Mouse (Mus musculus): ENCODE data around the gene Cox7a1. TPM values are rescaled to one million over a fixed set of nuclear protein-coding genes. Genes with fewer than 3 reads are reported as not detected.
"Not testable (repeated sequence)": the region's sequence is repeated elsewhere in the genome, so short reads cannot be mapped to it uniquely, and the experiment has no call there.

The Cox7a1 gene
- polyA plus RNA-seq, 1 experiment from 2014 or later: 13.8 TPM

DNA sequence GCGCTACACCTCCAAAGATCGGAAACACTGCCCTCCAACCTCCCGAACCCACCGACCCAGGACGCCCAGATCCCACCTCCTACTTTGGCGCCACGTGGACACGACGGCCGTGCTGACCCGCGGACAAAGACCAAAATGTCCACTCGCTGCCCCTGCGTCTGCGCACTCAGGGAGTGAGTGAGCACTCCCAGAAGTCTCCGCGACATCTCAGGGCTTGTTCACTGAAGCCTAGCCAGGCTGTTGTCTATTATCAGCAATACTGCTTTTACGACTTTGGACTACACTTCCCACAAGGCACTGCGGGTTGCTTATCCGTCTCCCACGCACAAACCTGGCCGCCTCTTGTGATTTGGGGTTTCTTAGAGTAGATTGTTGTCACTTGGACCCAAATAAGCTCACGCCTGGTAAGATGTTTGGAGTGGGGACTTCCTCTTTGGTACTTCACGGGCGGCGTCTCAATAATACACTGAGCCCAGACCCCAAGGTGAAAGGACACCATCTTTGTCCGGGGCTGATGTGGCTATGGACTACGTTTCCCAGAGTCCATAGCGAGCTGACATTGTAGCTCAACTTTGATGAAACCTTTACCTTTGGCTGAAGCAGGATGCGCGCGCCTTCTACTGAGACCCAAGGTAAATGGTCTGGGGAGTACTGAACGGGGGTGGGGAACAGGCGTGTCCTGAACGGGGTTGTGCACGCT, 14.2 kb upstream of the Cox7a1 start, which contains the start of gene Zfp146:
Zfp146 (minus strand) TSS at position 168 of the 700 bp plus-strand sequence.
- peaks cover 35% of the 10 kb centered on the region for H3K36me3 ChIP-seq (ENCODE audit: insufficient read depth, low read length)
- no peaks in the 10 kb centered on the region for H3K27me3 ChIP-seq (ENCODE audit: insufficient read depth, low read length)
- H3K9me3 ChIP-seq (ENCODE audit: low read length): peaks cover 28% of the 10 kb centered on the region
- peak within 1 kb of the TSS; percentile 68 for H3K4me2 ChIP-seq (replicated peaks; ENCODE audit: low read depth, low read length)
- H3K4me1 ChIP-seq (ENCODE audit: insufficient read depth, low read length): peaks cover 19% of the 10 kb centered on the region; the same call in 1 of the 2 replicates
- ATAC-seq (ENCODE audit: low FRiP score, low TSS enrichment): peak; percentile 98
- under 1% methylated on average over 36 of the region's 36 CpGs for WGBS
- peak within 1 kb of the TSS; percentile 91 for H3K9ac ChIP-seq (replicated peaks; ENCODE audit: low read length)
- peak within 1 kb of the TSS; percentile 89 for H3K27ac ChIP-seq (ENCODE audit: low read length)
- peak within 1 kb of the TSS; percentile 75 for H3K4me3 ChIP-seq (ENCODE audit: low read length)

DNA sequence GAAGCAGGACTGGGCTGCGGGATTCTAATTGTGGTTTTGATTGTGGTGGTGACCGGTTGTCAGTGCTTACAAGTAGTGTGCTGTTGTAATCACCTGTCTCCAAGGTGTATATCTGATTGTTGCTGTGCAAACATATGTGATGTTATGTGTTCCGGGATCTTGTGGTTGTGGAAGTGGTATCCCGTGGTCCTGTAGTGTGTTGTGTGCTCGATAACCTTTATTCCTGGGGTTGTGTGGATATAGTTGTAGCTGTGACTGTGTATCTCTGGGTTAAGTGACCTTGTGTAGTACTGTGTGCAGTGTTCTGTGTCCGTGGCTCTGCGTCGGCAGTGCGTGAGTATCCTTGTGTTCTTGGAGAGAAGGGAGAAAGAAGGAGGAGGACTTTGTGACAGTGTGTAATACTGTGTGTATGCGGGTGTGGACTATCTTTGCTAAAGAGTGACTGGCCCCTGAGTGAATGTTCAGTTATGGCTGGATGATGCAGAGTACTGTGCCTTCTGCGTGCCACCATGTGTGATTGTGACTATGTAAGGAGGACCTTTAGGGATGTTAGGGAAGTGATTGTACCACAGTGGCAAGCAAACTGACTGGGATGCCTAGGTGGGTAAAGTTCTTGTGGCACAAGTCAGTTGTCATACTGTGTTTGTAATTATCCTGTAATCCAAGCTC, 13.5 kb upstream of the Cox7a1 start:
- Histone ChIP-seq H3K36me3 (ENCODE audit: insufficient read depth, low read length) (peaks cover 28% of the 10 kb centered on the region), H3K27me3 (ENCODE audit: insufficient read depth, low read length) (no peaks in the 10 kb centered on the region), H3K4me2 (replicated peaks; ENCODE audit: low read depth, low read length) (peak overlapping the region; percentile 65), H3K4me3 (ENCODE audit: low read length) (peak overlapping the region; percentile 75), H3K9me3 (ENCODE audit: low read length) (peaks cover 21% of the 10 kb centered on the region), H3K27ac (ENCODE audit: low read length) (peak overlapping the region; percentile 89; the same call in 1 of the 2 replicates), H3K9ac (replicated peaks; ENCODE audit: low read length) (peak overlapping the region; percentile 91), H3K4me1 (ENCODE audit: insufficient read depth, low read length) (peaks cover 19% of the 10 kb centered on the region; the same call in 1 of the 2 replicates)
- 14% methylated on average over 11 of the region's 11 CpGs for WGBS
- peak; percentile 36 for ATAC-seq (ENCODE audit: low FRiP score, low TSS enrichment)

DNA sequence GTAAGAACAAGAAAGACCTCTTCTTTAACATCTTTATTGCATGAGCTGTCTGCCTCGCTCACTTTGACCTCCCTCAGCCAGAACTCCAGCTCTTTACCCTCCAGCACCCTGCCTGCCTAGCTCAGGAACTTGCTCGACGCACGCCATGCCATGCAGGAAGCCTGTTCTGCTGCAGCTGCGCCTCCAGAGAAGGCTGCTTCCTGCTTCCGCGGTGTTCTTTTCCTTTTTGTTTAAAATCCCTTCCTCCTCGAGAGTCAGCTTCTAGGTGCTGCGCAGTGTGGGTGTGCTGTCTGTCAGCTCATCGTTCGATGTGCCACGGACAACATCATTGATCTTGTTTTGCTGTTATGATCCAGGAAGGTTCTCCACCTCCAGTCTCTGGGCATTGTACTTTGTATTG, 7.5 kb upstream of the Cox7a1 start:
- no peaks in the 10 kb centered on the region for H3K9me3 ChIP-seq (ENCODE audit: low read length)
- H3K27me3 ChIP-seq (ENCODE audit: insufficient read depth, low read length): no peaks in the 10 kb centered on the region
- no peak overlapping the region for H3K9ac ChIP-seq (replicated peaks; ENCODE audit: low read length)
- no peak overlapping the region for H3K4me3 ChIP-seq (ENCODE audit: low read length)
- H3K27ac ChIP-seq (ENCODE audit: low read length): no peak overlapping the region
- H3K4me1 ChIP-seq (ENCODE audit: insufficient read depth, low read length): no peaks in the 10 kb centered on the region
- no peak for ATAC-seq (ENCODE audit: low FRiP score, low TSS enrichment)
- 79% methylated on average over 12 of the region's 12 CpGs for WGBS
- peaks cover 21% of the 10 kb centered on the region for H3K36me3 ChIP-seq (ENCODE audit: insufficient read depth, low read length)
- no peak overlapping the region for H3K4me2 ChIP-seq (replicated peaks; ENCODE audit: low read depth, low read length)

DNA sequence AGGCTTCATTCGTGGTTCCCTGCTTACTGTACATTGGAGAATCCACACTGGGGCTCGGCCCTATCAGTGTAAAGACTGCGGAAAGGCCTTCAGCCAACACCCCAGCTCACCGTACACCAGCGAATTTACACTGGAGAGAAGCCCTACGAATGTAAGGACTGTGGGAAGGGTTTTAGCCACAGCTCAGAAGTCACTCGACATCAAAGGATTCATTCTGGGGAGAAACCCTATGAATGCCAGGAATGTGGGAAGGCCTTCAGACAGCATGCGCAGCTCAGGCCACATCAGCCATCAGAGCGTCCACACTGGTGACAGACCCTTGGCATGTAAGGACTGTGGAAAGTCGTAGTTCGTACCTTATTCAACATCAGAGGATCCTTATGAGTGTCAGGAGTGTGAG, 5.7 kb upstream of the Cox7a1 start:
- no peaks in the 10 kb centered on the region for H3K27me3 ChIP-seq (ENCODE audit: insufficient read depth, low read length)
- no peak overlapping the region for H3K27ac ChIP-seq (ENCODE audit: low read length)
- no peaks in the 10 kb centered on the region for H3K9me3 ChIP-seq (ENCODE audit: low read length)
- no peaks in the 10 kb centered on the region for H3K4me1 ChIP-seq (ENCODE audit: insufficient read depth, low read length)
- H3K9ac ChIP-seq (replicated peaks; ENCODE audit: low read length): no peak overlapping the region
- no peak overlapping the region for H3K4me2 ChIP-seq (replicated peaks; ENCODE audit: low read depth, low read length)
- no peak for ATAC-seq (ENCODE audit: low FRiP score, low TSS enrichment)
- WGBS: 87% methylated on average over 11 of the region's 11 CpGs
- H3K36me3 ChIP-seq (ENCODE audit: insufficient read depth, low read length): peaks cover 21% of the 10 kb centered on the region
- H3K4me3 ChIP-seq (ENCODE audit: low read length): no peak overlapping the region

DNA sequence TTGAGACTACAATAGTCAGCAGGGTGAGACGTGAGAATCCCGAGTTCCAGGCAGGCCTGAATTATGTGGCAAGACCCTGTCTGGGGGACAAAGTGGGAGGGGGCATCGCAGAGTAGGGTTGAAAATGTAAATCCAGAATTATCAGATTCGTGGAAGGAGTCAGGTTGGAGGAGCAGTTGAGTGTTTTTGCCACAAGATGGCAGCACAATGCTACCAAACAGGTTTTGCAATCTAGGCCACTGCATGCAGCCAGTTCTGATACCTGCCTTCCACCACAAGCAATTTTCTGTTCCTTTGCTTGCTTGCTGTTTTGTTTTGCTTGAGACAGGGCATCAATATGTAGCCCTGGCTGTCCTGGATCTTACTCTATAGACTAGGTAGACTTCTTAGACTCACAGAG, 2.6 kb upstream of the Cox7a1 start:
- Histone ChIP-seq H3K27ac (ENCODE audit: low read length) (no peak overlapping the region), H3K9me3 (ENCODE audit: low read length) (no peaks in the 10 kb centered on the region), H3K27me3 (ENCODE audit: insufficient read depth, low read length) (no peaks in the 10 kb centered on the region), H3K4me3 (ENCODE audit: low read length) (no peak overlapping the region), H3K9ac (replicated peaks; ENCODE audit: low read length) (no peak overlapping the region), H3K36me3 (ENCODE audit: insufficient read depth, low read length) (peaks cover 19% of the 10 kb centered on the region), H3K4me2 (replicated peaks; ENCODE audit: low read depth, low read length) (no peak overlapping the region), H3K4me1 (ENCODE audit: insufficient read depth, low read length) (peaks cover 10% of the 10 kb centered on the region; the same call in 1 of the 2 replicates)
- peak; percentile 44; the same call in 1 of the 2 replicates for ATAC-seq (ENCODE audit: low FRiP score, low TSS enrichment)
- WGBS: 3% methylated on average over 4 of the region's 4 CpGs

DNA sequence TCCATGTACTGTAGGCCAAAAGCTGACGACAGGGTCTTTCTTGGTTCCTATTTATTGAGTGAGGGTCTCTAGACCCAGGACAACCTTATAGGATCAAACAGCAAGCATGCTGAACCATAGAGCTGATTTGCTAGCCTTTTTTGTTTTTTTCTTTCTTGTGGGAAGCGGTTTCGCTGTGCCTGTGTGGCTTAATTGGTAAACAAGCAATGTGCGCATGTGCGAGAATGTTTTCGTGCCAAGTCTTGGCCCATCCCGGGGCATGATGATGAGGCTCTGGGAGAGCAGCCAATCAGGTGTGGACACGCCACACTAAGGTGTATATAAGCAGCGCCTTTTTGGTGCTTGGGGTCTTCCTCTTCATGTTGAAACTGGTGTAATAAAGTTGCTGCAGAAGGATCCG, 2.0 kb upstream of the Cox7a1 start:
- not testable (repeated sequence) for H3K27ac ChIP-seq (ENCODE audit: low read length); ATAC-seq (ENCODE audit: low FRiP score, low TSS enrichment); H3K27me3 ChIP-seq (ENCODE audit: insufficient read depth, low read length); H3K4me3 ChIP-seq (ENCODE audit: low read length); H3K9ac ChIP-seq (replicated peaks; ENCODE audit: low read length); H3K4me2 ChIP-seq (replicated peaks; ENCODE audit: low read depth, low read length); H3K9me3 ChIP-seq (ENCODE audit: low read length)
- Histone ChIP-seq H3K4me1 (ENCODE audit: insufficient read depth, low read length) (peaks cover 10% of the 10 kb centered on the region; the same call in 1 of the 2 replicates), H3K36me3 (ENCODE audit: insufficient read depth, low read length) (peaks cover 23% of the 10 kb centered on the region)
- WGBS: 92% methylated on average over 10 of the region's 10 CpGs

DNA sequence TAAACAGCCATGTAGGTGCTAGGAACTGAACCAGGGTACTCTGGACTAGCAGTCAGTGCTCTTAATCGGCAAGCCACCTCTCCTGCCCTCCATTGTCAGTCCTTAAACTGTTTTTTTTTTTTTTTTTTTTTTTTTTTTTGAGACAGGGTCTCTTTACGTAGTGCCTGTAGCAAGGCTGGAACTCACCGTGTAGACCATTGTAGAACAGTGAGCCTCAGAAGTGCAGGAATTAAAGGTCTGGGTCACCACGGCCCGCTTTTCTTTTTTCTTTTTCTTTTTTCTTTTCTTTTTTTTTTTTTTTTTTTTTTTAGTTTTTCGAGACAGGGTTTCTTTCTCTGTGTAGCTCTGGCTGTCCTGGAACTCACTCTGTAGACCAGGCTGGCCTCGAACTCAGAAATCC, 755 bp upstream of the Cox7a1 start:
- H3K9ac ChIP-seq (replicated peaks; ENCODE audit: low read length); H3K4me2 ChIP-seq (replicated peaks; ENCODE audit: low read depth, low read length); H3K4me3 ChIP-seq (ENCODE audit: low read length); H3K9me3 ChIP-seq (ENCODE audit: low read length); H3K27ac ChIP-seq (ENCODE audit: low read length); ATAC-seq (ENCODE audit: low FRiP score, low TSS enrichment); H3K27me3 ChIP-seq (ENCODE audit: insufficient read depth, low read length): not testable (repeated sequence)
- Histone ChIP-seq H3K36me3 (ENCODE audit: insufficient read depth, low read length) (peaks cover 29% of the 10 kb centered on the region), H3K4me1 (ENCODE audit: insufficient read depth, low read length) (peaks cover 10% of the 10 kb centered on the region; the same call in 1 of the 2 replicates)
- 77% methylated on average over 6 of the region's 7 CpGs for WGBS

DNA sequence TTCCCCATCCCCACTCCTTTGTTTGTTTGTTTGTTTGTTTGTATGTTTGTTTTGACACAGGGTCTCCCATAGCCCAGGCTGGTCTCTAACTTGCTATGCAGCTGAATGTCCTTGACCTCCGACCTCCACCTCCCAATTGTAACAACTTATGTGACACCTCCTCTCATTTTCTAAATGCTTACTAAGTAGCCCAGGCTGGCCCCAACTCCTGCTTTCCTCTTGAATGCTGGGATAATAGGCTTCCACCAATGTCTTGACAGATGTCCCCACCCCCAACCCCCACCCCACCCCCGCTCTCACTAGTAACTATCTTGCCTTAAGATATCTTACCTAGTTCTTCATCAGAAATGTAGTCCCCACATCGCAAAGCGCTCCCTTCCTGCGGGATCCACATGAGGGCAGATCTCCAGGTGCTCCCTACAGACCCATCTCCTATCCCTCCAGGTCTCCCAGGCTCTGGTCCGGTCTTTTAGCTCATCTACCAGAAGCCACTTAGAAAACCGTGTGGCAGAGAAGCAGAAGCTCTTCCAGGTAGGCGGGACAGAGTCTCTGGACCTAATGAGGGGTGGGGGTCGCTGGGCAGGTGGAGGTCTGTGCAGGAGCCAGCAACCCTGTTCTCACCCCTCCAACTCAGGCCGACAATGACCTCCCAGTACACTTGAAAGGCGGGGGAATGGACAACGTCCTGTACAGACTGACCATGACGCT, 851 bp downstream of the Cox7a1 start:
- H3K4me3 ChIP-seq (ENCODE audit: low read length): no peak overlapping the region
- no peak overlapping the region for H3K27ac ChIP-seq (ENCODE audit: low read length)
- no peaks in the 10 kb centered on the region for H3K27me3 ChIP-seq (ENCODE audit: insufficient read depth, low read length)
- peaks cover 10% of the 10 kb centered on the region; the same call in 1 of the 2 replicates for H3K4me1 ChIP-seq (ENCODE audit: insufficient read depth, low read length)
- 73% methylated on average over 13 of the region's 13 CpGs for WGBS
- peaks cover 37% of the 10 kb centered on the region for H3K36me3 ChIP-seq (ENCODE audit: insufficient read depth, low read length)
- ATAC-seq (ENCODE audit: low FRiP score, low TSS enrichment): no peak
- no peaks in the 10 kb centered on the region for H3K9me3 ChIP-seq (ENCODE audit: low read length)
- H3K9ac ChIP-seq (replicated peaks; ENCODE audit: low read length): peak overlapping the region; percentile 37; the same call in 1 of the 2 replicates
- H3K4me2 ChIP-seq (replicated peaks; ENCODE audit: low read depth, low read length): no peak overlapping the region

DNA sequence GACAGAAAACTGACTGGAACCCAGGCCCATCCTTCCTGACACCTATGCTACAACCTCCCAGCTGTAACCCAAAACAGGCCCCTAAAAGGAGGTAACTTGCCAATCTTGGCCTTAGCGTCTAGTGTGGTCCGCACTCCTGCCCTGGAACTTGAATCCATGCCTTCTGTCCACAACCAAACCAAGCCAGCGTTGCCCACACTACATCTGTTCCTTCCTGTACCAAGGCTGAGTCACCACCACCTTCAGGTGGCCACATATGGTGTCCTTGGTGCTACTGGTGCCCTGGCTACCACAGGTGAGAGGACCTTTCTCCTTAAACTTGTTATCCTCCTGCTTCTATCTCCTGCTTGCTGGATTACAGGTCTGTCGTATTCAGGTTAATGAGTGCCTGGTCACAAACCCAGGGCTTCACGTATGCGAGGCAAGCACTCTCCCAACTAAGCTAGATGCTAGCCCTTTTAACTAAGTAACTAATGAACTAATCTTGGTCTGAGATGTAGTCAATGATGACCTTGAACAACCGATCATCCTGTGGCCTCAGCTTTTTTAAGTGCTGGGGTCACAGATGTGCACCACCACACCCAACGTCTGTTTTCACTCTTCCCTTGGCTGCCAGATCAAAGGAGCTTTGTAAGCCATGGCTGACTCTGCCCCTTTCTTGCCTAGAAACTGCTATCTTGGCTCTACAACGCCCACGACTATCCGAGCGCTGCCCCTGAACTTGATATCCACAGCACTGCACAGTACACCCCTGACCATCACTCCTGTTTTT, 4.6 kb downstream of the Cox7a1 start:
- no peaks in the 10 kb centered on the region for H3K9me3 ChIP-seq (ENCODE audit: low read length)
- no peak overlapping the region for H3K4me3 ChIP-seq (ENCODE audit: low read length)
- no peak overlapping the region for H3K27ac ChIP-seq (ENCODE audit: low read length)
- ATAC-seq (ENCODE audit: low FRiP score, low TSS enrichment): no peak
- peaks cover 21% of the 10 kb centered on the region for H3K4me1 ChIP-seq (ENCODE audit: insufficient read depth, low read length)
- no peaks in the 10 kb centered on the region for H3K27me3 ChIP-seq (ENCODE audit: insufficient read depth, low read length)
- H3K36me3 ChIP-seq (ENCODE audit: insufficient read depth, low read length): peaks cover 55% of the 10 kb centered on the region
- H3K9ac ChIP-seq (replicated peaks; ENCODE audit: low read length): no peak overlapping the region
- no peak overlapping the region for H3K4me2 ChIP-seq (replicated peaks; ENCODE audit: low read depth, low read length)
- 66% methylated on average over 12 of the region's 12 CpGs for WGBS
